Mouse (Mus musculus) layer of hippocampus, adult 9-11 months (tissue): ENCODE measurements around the gene Grik1.

Source experiments
- DNase-seq: peaks from one replicate; pipeline ENCODE4 v3.0.0; 2022

The Grik1 gene

GRCm38 (mm10) chr16:88141594-88141993 is 148.5 kb downstream of the Grik1 start:
- no peak for DNase-seq

- no peak for DNase-seq
These were observed 151.2 kb downstream of the Grik1 start for GRCm38 (mm10) chr16:88138913-88139312.

- DNase-seq: no peak
These were observed 157.1 kb downstream of the Grik1 start for GRCm38 (mm10) chr16:88132919-88133318.

GRCm38 (mm10) chr16:88131103-88131502 is 159.0 kb downstream of the Grik1 start:
- DNase-seq: no peak

GRCm38 (mm10) chr16:88125098-88125497 is 165.0 kb downstream of the Grik1 start:
- DNase-seq: no peak

- peak; percentile 32 for DNase-seq
These were observed 177.4 kb downstream of the Grik1 start for GRCm38 (mm10) chr16:88112551-88113138.

GRCm38 (mm10) chr16:88111459-88111858 is 178.6 kb downstream of the Grik1 start:
- no peak for DNase-seq

GRCm38 (mm10) chr16:88094206-88094789 is 195.8 kb downstream of the Grik1 start:
- DNase-seq: peak; percentile 45

GRCm38 (mm10) chr16:88087280-88087679 is 202.8 kb downstream of the Grik1 start:
- DNase-seq: no peak

GRCm38 (mm10) chr16:88074716-88075115 is 215.3 kb downstream of the Grik1 start:
- no peak for DNase-seq

GRCm38 (mm10) chr16:88060936-88061335 is 229.1 kb downstream of the Grik1 start:
- no peak for DNase-seq

- DNase-seq: no peak
These were observed 241.9 kb downstream of the Grik1 start for GRCm38 (mm10) chr16:88048121-88048520.

GRCm38 (mm10) chr16:88044321-88044720 is 245.7 kb downstream of the Grik1 start:
- no peak for DNase-seq

GRCm38 (mm10) chr16:88042458-88042857 is 247.6 kb downstream of the Grik1 start:
- no peak for DNase-seq

- no peak for DNase-seq
These were observed 251.5 kb downstream of the Grik1 start for GRCm38 (mm10) chr16:88038503-88039091.

- no peak for DNase-seq
These were observed 301.3 kb downstream of the Grik1 start for GRCm38 (mm10) chr16:87988805-87989204.

GRCm38 (mm10) chr16:87984201-87984870 is 305.7 kb downstream of the Grik1 start:
- no peak for DNase-seq

GRCm38 (mm10) chr16:87974076-87974443 is 316.0 kb downstream of the Grik1 start:
- no peak for DNase-seq

- no peak for DNase-seq
These were observed 316.5 kb downstream of the Grik1 start for GRCm38 (mm10) chr16:87973394-87974075.

GRCm38 (mm10) chr16:87971911-87972310 is 318.2 kb downstream of the Grik1 start:
- no peak for DNase-seq

GRCm38 (mm10) chr16:87969936-87970335 is 320.1 kb downstream of the Grik1 start:
- no peak for DNase-seq

GRCm38 (mm10) chr16:87961419-87961818 is 328.6 kb downstream of the Grik1 start:
- DNase-seq: no peak

GRCm38 (mm10) chr16:87957449-87957848 is 332.6 kb downstream of the Grik1 start:
- no peak for DNase-seq
